Mouse (Mus musculus): ENCODE measurements around the gene Cdc37l1.

The Cdc37l1 gene

DNA sequence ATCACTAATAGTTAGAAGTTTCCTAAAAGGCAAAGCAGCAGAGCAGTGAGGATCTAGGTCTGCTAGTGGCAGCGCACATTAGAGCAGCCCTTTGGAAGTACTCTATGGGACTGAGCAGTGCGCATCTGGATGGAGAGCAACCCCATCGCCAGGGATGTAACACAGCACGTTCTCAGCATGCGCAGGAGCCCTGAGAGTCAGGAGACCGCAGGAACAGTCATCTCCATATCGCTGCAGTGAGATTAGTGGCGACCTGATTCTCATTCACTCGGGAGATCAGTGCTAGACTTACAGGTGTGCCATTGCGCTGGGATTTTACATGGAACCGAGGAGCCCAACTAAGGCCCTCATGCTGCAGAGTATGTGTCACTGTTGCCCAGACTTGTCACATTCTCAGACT lies 18.9 kb downstream of the Cdc37l1 start:
- DNase-seq = peak; percentile 64

GRCm38 (mm10) chr19:29011355-29011990 lies 21.3 kb downstream of the Cdc37l1 start:
- DNase-seq = peak; percentile 61

DNA sequence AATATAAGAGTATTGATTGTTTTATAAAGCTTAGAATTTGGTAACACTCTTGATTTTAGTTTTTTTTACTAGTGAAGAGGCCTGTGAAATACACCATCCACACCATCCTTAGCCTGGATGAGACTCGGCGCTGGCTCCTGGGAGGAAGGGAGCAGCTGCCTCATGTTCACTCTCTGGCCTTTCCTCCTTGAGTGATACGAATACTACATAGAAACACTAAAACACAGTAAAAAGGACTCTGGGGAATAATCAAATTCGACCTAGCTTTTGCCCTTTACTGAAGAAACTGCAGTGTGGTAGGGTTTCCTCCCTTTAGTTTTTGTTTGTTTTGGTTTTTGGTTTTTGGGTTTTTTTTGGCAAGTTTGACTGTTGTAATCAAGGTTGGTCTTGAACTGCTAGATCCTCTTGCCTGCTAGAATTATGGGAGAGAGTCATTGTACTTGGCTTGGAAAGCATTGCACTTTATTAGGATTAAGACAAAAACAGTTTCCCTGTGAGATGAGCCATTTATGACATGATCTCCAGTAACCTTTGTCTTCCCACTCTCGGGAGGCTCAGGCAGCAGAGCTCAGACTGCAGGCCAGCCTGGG lies 24.4 kb downstream of the Cdc37l1 start:
- peak; percentile 87 for DNase-seq

- DNase-seq = peak; percentile 76
Observed at GRCm38 (mm10) chr19:29015410-29016203, 25.5 kb downstream of the Cdc37l1 start.

- peak; percentile 13 for DNase-seq
Observed at GRCm38 (mm10) chr19:29016204-29016765, 26.1 kb downstream of the Cdc37l1 start.

- peak; percentile 59 for DNase-seq
Observed at GRCm38 (mm10) chr19:29016786-29017185, 26.6 kb downstream of the Cdc37l1 start.

DNA sequence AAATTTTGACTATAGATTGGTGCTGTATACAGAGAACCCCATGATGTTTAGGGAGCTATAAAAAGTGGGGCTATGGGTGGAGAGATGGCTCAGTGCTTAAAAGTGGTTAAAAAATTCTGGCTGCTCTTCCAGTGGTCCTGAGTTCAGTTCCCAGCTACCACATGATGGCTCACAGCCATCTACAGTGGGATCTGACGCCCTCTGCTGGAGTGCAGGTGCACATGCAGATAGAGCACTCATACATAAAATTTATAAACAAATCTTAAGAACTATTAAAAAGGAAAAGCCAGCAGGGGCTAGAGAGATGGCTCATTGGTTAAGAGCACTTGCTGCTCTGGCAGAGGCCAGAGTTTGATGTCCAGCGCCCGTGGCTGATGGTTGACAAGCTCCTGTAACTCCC lies 29.5 kb downstream of the Cdc37l1 start:
- DNase-seq = peak; percentile 63

GRCm38 (mm10) chr19:29021754-29022345 lies 31.7 kb downstream of the Cdc37l1 start:
- DNase-seq = peak; percentile 89

DNA sequence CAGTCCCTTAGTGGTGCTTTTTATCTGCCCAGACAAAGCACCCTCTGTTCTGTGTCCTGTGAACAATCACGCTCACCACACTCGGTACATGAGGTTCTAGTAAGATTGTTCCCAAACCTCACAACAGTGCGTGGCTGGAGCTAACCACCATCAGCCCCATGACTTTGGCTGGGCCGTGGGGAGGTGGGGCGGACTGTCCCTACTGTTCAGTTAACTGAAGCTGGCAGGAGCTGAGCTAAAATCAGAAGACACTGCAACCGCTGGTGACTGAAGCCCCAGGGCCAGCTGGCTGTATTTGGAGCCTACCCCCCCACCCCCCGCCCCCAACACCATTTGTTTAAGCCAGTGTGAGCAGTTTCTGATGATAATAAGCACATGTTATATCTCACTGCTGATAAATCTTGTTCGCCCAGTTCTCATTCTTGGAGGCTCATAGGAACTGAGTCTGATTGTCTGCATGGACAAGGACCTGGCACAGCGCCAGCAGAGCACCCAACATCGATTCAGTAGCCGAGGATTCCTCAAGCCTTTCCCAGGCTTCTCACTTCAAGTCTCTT lies 34.3 kb downstream of the Cdc37l1 start:
- DNase-seq = peak; percentile 98

DNA sequence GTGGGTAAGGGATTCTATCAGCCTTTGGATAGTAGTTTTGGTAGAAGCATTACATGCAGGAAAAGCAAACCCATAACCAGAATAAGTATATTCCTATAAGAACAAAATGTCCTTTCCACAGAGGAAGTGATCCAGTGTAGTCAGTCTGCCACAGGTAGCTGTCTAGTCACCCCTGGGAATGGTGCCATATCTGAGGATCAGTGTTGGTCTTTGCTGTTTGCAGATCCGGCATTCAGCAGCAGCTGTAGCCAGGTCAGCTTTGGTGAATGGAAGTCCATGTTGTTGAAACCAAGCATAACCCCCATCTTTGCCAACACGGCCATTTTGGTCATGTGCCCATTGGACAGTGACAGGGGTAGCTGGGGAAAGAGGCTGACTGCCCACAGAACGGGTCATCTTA lies 41.6 kb downstream of the Cdc37l1 start:
- peak; percentile 46 for DNase-seq

DNA sequence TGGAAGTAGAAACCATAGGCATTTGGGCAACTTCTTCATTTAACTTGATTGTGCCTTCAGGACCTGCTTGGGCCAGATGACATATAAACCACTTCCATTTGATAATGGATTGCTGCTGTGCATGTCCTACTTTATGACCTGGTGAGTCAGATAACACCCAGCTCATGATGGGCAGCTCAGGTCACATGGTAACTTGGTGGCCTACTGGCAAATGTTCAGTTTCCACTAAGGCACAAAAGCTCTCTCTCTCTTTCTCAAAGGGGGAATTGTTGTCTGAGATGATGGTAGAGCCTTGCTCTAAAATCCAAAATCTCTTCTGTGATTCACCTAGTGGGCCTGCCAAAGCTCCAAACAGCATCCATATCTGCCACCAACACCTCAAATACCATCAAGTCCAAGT lies 42.5 kb downstream of the Cdc37l1 start:
- DNase-seq = peak; percentile 57

- no peak for DNase-seq
Observed at GRCm38 (mm10) chr19:29037026-29037425, 46.9 kb downstream of the Cdc37l1 start.

DNA sequence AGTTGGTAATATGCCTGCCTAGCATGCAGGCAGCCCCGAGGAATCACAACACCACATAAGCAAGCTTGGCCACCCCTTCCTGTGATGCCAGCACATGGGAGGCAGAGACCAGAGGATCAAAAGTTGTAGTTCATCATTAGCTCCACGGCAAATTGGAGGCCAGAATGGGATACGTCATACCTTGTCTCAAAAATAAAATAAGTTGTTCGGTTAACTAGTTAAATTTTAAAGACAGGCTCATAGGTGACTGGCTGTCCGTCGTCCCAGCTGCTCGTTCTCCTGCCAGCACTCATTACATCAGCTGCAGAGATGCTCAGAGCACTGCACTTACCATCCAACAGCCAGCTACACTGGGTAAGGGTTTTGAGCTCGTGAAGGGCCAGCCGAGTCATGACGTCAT lies 47.4 kb downstream of the Cdc37l1 start:
- no peak for DNase-seq

GRCm38 (mm10) chr19:29039334-29039733 lies 49.2 kb downstream of the Cdc37l1 start:
- DNase-seq = no peak

- DNase-seq = no peak
Observed at GRCm38 (mm10) chr19:29040206-29040605, 50.1 kb downstream of the Cdc37l1 start.

DNA sequence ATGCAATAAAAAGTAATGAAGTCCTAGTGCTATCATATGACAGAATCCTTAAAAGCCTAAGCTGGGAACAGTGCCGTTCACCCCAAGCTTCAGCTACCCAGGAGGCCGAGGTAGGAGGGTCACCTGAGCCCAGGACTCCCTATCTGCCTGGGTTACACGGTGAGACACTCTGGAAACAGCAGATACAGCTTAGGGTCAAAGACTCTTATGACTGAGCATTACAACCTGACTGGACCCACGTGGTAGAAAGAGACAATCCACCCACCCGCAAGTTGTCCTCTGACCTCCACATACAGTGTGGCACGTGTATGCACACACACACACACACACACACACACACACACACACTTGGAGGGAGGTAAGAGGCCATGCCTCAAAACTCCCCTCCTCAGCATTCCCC lies 52.0 kb downstream of the Cdc37l1 start:
- DNase-seq = no peak

- no peak for DNase-seq
Observed at GRCm38 (mm10) chr19:29042647-29043046, 52.5 kb downstream of the Cdc37l1 start.

GRCm38 (mm10) chr19:29044353-29044768 lies 54.2 kb downstream of the Cdc37l1 start:
- no peak for DNase-seq

GRCm38 (mm10) chr19:29045369-29045768 lies 55.2 kb downstream of the Cdc37l1 start:
- no peak for DNase-seq

DNA sequence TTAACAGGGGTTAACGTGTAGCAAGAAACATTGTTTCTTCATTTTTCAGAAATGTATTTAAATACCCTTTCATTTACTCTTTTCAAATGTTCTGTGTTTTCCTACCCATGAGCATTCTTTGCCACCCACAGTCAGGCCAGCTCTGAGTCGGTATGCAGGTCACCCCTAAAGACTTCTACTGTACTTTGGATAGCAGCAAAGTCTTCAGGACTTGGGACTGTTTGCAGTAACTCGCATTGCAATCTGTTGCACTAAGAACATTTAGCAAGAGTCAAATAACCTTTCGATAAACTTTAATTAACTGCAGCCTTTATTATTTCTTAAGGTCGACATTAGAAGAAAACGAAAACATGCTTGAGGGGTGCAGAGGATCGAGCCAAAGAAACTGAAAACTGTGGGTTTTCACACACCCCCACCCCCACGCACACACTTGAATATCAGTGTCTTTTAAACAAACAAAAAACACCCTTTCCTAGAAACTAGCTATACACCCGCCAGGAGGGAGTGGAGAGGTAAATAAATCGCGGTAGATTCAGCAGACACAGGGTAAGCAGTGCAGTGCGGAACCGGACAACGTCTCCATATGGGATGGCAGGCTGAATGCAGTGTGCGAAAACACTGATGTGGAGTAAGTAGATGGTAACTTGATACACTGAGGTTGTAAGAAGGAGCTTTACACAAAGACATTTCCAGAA lies 56.0 kb downstream of the Cdc37l1 start:
- DNase-seq = no peak

DNA sequence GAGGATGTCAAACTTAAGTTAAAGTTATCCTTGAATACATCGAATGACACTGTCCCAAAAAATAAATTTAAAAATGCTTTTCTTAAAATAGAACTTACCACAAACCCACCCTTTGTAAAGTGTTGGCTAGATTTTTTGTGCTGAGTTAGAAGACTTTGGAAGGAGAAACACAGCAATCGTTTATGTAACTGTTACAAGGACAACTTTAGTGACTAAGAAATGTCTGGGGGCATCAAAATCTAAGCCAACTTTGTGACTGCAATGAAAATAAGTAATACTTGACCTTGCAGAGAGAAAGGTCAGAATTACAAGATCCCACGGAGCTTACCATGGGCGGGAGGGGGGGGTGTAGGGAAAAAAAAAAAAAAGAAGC lies 56.8 kb downstream of the Cdc37l1 start:
- no peak for DNase-seq

Measured in heart, adult 11 months (tissue).